In the genomic region with DNA sequence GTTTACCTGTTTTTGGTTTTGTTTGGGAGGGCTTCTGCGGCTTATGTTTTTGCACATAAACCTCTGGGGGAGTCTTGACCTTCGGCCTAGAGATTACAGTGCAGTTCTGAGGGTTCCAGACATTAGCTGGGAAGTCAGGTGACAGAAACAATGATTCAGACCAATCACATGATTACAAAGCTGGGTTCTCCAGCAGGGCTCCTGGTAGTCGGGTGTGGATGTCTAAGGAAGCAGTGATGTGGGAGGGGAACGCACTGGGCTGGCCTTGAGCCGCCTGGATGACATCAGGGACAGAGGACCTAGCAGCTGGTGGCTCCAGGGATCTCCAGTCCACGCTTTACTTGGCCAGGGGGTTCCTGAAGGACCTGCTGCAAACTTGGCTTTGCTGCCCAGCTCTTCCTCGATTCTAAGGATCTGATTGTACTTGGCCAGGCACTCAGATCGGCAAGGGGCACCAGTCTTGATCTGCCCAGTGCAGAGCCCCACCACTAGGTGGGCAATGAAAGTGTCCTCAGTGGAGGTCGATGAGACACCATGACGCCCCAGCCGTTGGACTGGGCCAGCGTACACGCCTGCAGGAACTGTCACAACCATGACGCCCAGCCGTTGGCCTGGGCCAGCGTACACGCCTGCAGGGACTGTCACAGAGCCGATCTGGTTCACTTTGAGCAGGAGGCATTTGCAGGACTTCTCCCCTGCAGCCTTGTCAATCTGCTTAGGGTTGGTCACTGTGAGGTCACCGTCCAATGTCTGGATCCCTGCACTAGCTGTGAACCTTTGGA, we compare ENCODE assay signal across 17 mouse cellular contexts. TPM values are rescaled to one million over a fixed set of nuclear protein-coding genes. Genes with fewer than 3 reads are reported as not detected.
A peak's percentile ranks its signal among the peaks of the same experiment; 100 is the strongest.
DNase-seq lines count a peak whose midpoint lies in the region; TF ChIP-seq lines count a peak whose summit lies in the region.
"Had no signal": no experiment of that assay in that cellular context is flagged by ENCODE, and none has a peak within 500 bp of the region (broad histone marks: within the 10 kb centered on the region; RNA-seq: fewer than 3 reads in every experiment).

No protein-coding gene starts in this region.

- no peak overlapping the region for H3K4me3 ChIP-seq in myocyte
- H3K4me3 ChIP-seq: limb, embryonic 15.5 days; megakaryocyte, embryonic 14.5 days; neural tube, embryonic 13.5 days had no signal

- H3K79me2 ChIP-seq in myocyte (ENCODE audit: control insufficient read depth, insufficient read depth) = no peaks in the 10 kb centered on the region

- H3K27me3 ChIP-seq in myocyte (ENCODE audit: control insufficient read depth, insufficient read depth, insufficient read length) = peaks cover 9% of the 10 kb centered on the region
- H3K27me3 ChIP-seq: limb, embryonic 15.5 days; neural tube, embryonic 13.5 days had no signal

- H3ac ChIP-seq in myocyte (ENCODE audit: control insufficient read depth, insufficient read length) = no peak overlapping the region

- DNase-seq in lung, adult 18-20 months = peak; percentile 40 to 44
- no peak for DNase-seq in lung, postnatal 4 days
- peak; percentile 55 for DNase-seq in ZHBTc4 (ENCODE audit: low read depth, low spot score)
- DNase-seq in heart, adult 9 months (ENCODE audit: low spot score in 2 of 2) = peak; percentile 61 to 69
- no peak for DNase-seq in layer of hippocampus, postnatal 14 days (ENCODE audit: low spot score in 2 of 2)
- DNase-seq in thymus, postnatal 14 days = no peak
- DNase-seq: cerebellum, postnatal 25 days; liver, postnatal 0 days; right cerebral cortex, postnatal 4 days; thymus, adult 18-20 months had no signal

- peak overlapping the region; percentile 21 for H3K4me2 ChIP-seq in myocyte (ENCODE audit: low read depth)
- H3K4me2 ChIP-seq: limb, embryonic 15.5 days; neural tube, embryonic 13.5 days had no signal

- TF ChIP-seq POLR2A in myocyte (IDR thresholded peaks at IDR 0.05; ENCODE audit: insufficient read length, low read depth) = no peak

- H3K36me3 ChIP-seq in myocyte (ENCODE audit: control insufficient read depth, insufficient read depth) = no peaks in the 10 kb centered on the region
- H3K36me3 ChIP-seq: limb, embryonic 15.5 days; neural tube, embryonic 13.5 days had no signal

TF ChIP-seq in myocyte, 11 proteins besides CTCF, POLR2A, EP300 and RAD21:
- TF ChIP-seq MYOG (IDR thresholded peaks at IDR 0.05; ENCODE audit: control insufficient read depth in 1 of 3, insufficient read depth in 1 of 3, insufficient read length in 2 of 3, low read depth in 2 of 3) = no peak
- peak; percentile 58 for TF ChIP-seq USF1 (IDR thresholded peaks at IDR 0.05; ENCODE audit: low read depth)

RNA-seq across cellular contexts. Expression of gene Sbk2, which starts 13.5 kb away (rescaled TPM):
- polyA plus RNA-seq in myocyte (2012; fragmentation: generic; extraction: Trizol) = 7.1 TPM
- not detected for total RNA-seq in layer of hippocampus, postnatal 14 days (2021)
- total RNA-seq: hematopoietic stem cell, adult 5-6 weeks had no signal
- polyA plus RNA-seq: embryonic facial prominence, embryonic 11.5 days; liver, postnatal 0 days; neural tube, embryonic 13.5 days had no signal

RNA-seq across cellular contexts. Expression of gene Sbk3, which starts 20.2 kb away (rescaled TPM):
- polyA plus RNA-seq in myocyte (2012; fragmentation: generic; extraction: Trizol) = 0.34 TPM
- under 1 TPM; 0.44 to 0.67 TPM for total RNA-seq in layer of hippocampus, postnatal 14 days (2021)
- total RNA-seq: hematopoietic stem cell, adult 5-6 weeks had no signal
- polyA plus RNA-seq: kidney, embryonic 14.5 days; limb, embryonic 15.5 days; liver, postnatal 0 days had no signal

RNA-seq across cellular contexts. Expression of gene Ssc5d, which starts 25.2 kb away (rescaled TPM):
- polyA plus RNA-seq in myocyte (2012; fragmentation: generic; extraction: Trizol) = 13.6 TPM
- total RNA-seq in layer of hippocampus, postnatal 14 days (2021) = 1 to 10 TPM; 2.7 to 2.8 TPM
- total RNA-seq: hematopoietic stem cell, adult 5-6 weeks had no signal

RNA-seq across cellular contexts. Expression of gene Nat14, which starts 28.9 kb away (rescaled TPM):
- polyA plus RNA-seq in myocyte (2012; fragmentation: generic; extraction: Trizol) = 3.1 TPM
- 10 to 100 TPM; 67.8 to 76.2 TPM for total RNA-seq in layer of hippocampus, postnatal 14 days (2021)
- total RNA-seq: hematopoietic stem cell, adult 5-6 weeks had no signal

RNA-seq across cellular contexts. Expression of gene Zfp628, which starts 35.7 kb away (rescaled TPM):
- polyA plus RNA-seq in myocyte (2012; fragmentation: generic; extraction: Trizol) = 8.0 TPM
- 10 to 100 TPM; 11.5 to 14.6 TPM for total RNA-seq in layer of hippocampus, postnatal 14 days (2021)

Comparison
In these comparisons a context has a peak if more than half of its experiments do, and no peak if none do; other contexts are left out.
1. DNase-seq: peak in lung, adult 18-20 months (2 of 2), ZHBTc4 (single experiment) and heart, adult 9 months (2 of 2); none in lung, postnatal 4 days (0 of 2), layer of hippocampus, postnatal 14 days (0 of 2) and thymus, postnatal 14 days (single experiment).